Mouse (Mus musculus) liver, postnatal 0 days (tissue): Measurements from ENCODE around the gene Pdcd6ip. TPM values are rescaled to one million over a fixed set of nuclear protein-coding genes. Genes with fewer than 3 reads are reported as not detected.
"Not testable (repeated sequence)": the region's sequence is repeated elsewhere in the genome, so short reads cannot be mapped to it uniquely, and the experiment has no call there.

Experiments
- ATAC-seq: fragments of 200-750 bp; cut with Nextera tagmentation; 2 replicates; pipeline ENCODE4 v1.8.0; 2017; ENCODE audit warnings: mild to moderate bottlenecking, moderate library complexity
- DNase-seq: peaks from one replicate; pipeline ENCODE4 v3.0.0-alpha.2; 2016
- H3K27ac ChIP-seq: fragments of 300-500 bp; sonication (generic); 2 replicates; pipeline ENCODE4 v1.5.1; 2014; ENCODE audit warnings: antibody characterized with exemption, moderate library complexity, mild to moderate bottlenecking, low read depth
- H3K27me3 ChIP-seq: fragments of 300-500 bp; sonication (generic); 2 replicates; pipeline ENCODE4 v1.6.1; 2014; ENCODE audit warnings: low read length, control low read depth, mixed read lengths; ENCODE audit not compliant: insufficient read depth
- H3K36me3 ChIP-seq: fragments of 300-500 bp; sonication (generic); replicated peaks from 2 replicates; pipeline ENCODE4 v1.6.1; 2014; ENCODE audit warnings: mild to moderate bottlenecking, control low read depth, low read length, moderate library complexity, mixed read lengths; ENCODE audit not compliant: insufficient read depth
- H3K4me1 ChIP-seq: fragments of 300-500 bp; sonication (generic); 2 replicates; pipeline ENCODE4 v1.6.1; 2014; ENCODE audit warnings: antibody characterized with exemption, mild to moderate bottlenecking, control low read depth; ENCODE audit not compliant: insufficient read depth
- H3K4me2 ChIP-seq: fragments of 300-500 bp; sonication (generic); 2 replicates; pipeline ENCODE4 v1.6.1; 2014; ENCODE audit warnings: low read depth, mild to moderate bottlenecking, low read length, moderate library complexity, mixed read lengths
- H3K4me3 ChIP-seq: fragments of 300-500 bp; sonication (generic); 2 replicates; pipeline ENCODE4 v1.5.1; 2014; ENCODE audit warnings: low read depth, low read length
- H3K9ac ChIP-seq: fragments of 300-500 bp; sonication (generic); replicated peaks from 2 replicates; pipeline ENCODE4 v1.6.1; 2014; ENCODE audit warnings: mild to moderate bottlenecking, moderate library complexity
- H3K9me3 ChIP-seq: fragments of 300-500 bp; sonication (generic); 2 replicates; pipeline ENCODE4 v1.6.1; 2016; ENCODE audit warnings: mild to moderate bottlenecking, control low read depth, low read length, mixed read lengths
- CTCF ChIP-seq: sonication (generic); IDR thresholded peaks from 2 replicates; pipeline ENCODE4 v1.5.1; 2016; ENCODE audit warnings: antibody characterized with exemption, low read depth
- EP300 ChIP-seq: IDR thresholded peaks from 2 replicates; pipeline ENCODE4 v1.6.1; 2016; ENCODE audit warnings: antibody characterized with exemption, low read depth, mild to moderate bottlenecking
- WGBS: fragments of 180-500 bp; shearing (Covaris S2); extraction: QIAGEN DNeasy Blood & Tissue Kit; methylation state at CpG from one replicate; pipeline ENCODE4 v1.1.7; 2014; ENCODE audit not compliant: insufficient replicate concordance; 5-methylcytosine and 5-hydroxymethylcytosine counted together
- polyA plus RNA-seq: library from polyadenylated mRNA; unstranded; fragments of >200 nt; fragmentation: Nextera tagmentation; extraction: Ambion mirVana; gene quantifications from 2 replicates; pipeline ENCODE4 v1.2.1, GENCODE M21; 2015

Pdcd6ip gene
- polyA plus RNA-seq, 1 experiment from 2014 or later, result 26.8 TPM

- Histone ChIP-seq H3K4me1 (no peaks in the 10 kb centered on the region), H3K4me2 (no peak overlapping the region), H3K36me3 (no peaks in the 10 kb centered on the region), H3K9me3 (no peaks in the 10 kb centered on the region), H3K4me3 (no peak overlapping the region), H3K27me3 (no peaks in the 10 kb centered on the region), H3K27ac (no peak overlapping the region), H3K9ac (no peak overlapping the region)
- no peak for TF ChIP-seq CTCF
- TF ChIP-seq EP300, result no peak
- ATAC-seq (no peak), DNase-seq (no peak)
- 68% methylated on average over 18 of the region's 18 CpGs for WGBS
These were observed 19.1 kb upstream of the Pdcd6ip start for GRCm38 (mm10) chr9:113726991-113727680.

GRCm38 (mm10) chr9:113726131-113726530 is 18.1 kb upstream of the Pdcd6ip start:
- 62% methylated on average over 3 of the region's 3 CpGs for WGBS
- no peak for DNase-seq
- no peaks in the 10 kb centered on the region for H3K27me3 ChIP-seq
- H3K9me3 ChIP-seq, result no peaks in the 10 kb centered on the region
- no peaks in the 10 kb centered on the region for H3K4me1 ChIP-seq
- no peak overlapping the region for H3K9ac ChIP-seq
- no peaks in the 10 kb centered on the region for H3K36me3 ChIP-seq
- H3K4me3 ChIP-seq, result no peak overlapping the region
- ATAC-seq, result no peak
- TF ChIP-seq EP300 (no peak), CTCF (no peak)
- no peak overlapping the region for H3K4me2 ChIP-seq
- H3K27ac ChIP-seq, result no peak overlapping the region

- not testable (repeated sequence) for H3K4me1 ChIP-seq, DNase-seq, H3K27me3 ChIP-seq, H3K9me3 ChIP-seq, H3K9ac ChIP-seq, H3K36me3 ChIP-seq, ATAC-seq, H3K27ac ChIP-seq, H3K4me2 ChIP-seq, H3K4me3 ChIP-seq
- WGBS, result 65% methylated on average over 5 of the region's 5 CpGs
These were observed 17.6 kb upstream of the Pdcd6ip start for GRCm38 (mm10) chr9:113725609-113726008.

GRCm38 (mm10) chr9:113724646-113725045 is 16.6 kb upstream of the Pdcd6ip start:
- Histone ChIP-seq H3K4me1 (no peaks in the 10 kb centered on the region), H3K27me3 (no peaks in the 10 kb centered on the region), H3K9me3 (no peaks in the 10 kb centered on the region), H3K36me3 (no peaks in the 10 kb centered on the region), H3K9ac (no peak overlapping the region), H3K4me3 (no peak overlapping the region), H3K27ac (no peak overlapping the region), H3K4me2 (0 out of 2 replicates have a peak overlapping the region, but pooled peaks have one; percentile 1)
- DNase-seq (no peak), ATAC-seq (no peak)
- TF ChIP-seq CTCF, result no peak
- WGBS, result 74% methylated on average over 15 of the region's 15 CpGs

GRCm38 (mm10) chr9:113719063-113719462 is 11.0 kb upstream of the Pdcd6ip start:
- DNase-seq (no peak), ATAC-seq (no peak)
- WGBS, result 51% methylated on average over 5 of the region's 5 CpGs

GRCm38 (mm10) chr9:113710871-113711270 is 2.8 kb upstream of the Pdcd6ip start:
- H3K4me3 ChIP-seq, result no peak overlapping the region
- ATAC-seq (no peak), DNase-seq (no peak)
- H3K9me3 ChIP-seq, result no peaks in the 10 kb centered on the region
- H3K9ac ChIP-seq, result no peak overlapping the region
- WGBS, result 83% methylated on average over 12 of the region's 12 CpGs
- no peak overlapping the region for H3K4me2 ChIP-seq
- no peaks in the 10 kb centered on the region for H3K27me3 ChIP-seq
- no peak for TF ChIP-seq CTCF
- TF ChIP-seq EP300, result no peak
- no peak overlapping the region for H3K27ac ChIP-seq
- no peaks in the 10 kb centered on the region for H3K36me3 ChIP-seq
- H3K4me1 ChIP-seq, result peaks cover 13% of the 10 kb centered on the region

More at GRCm38 (mm10) chr9:113719063-113719462, 11.0 kb upstream of the Pdcd6ip start:
- H3K27ac ChIP-seq, result no peak overlapping the region
- H3K9me3 ChIP-seq, result no peaks in the 10 kb centered on the region
- no peak overlapping the region for H3K4me2 ChIP-seq
- H3K9ac ChIP-seq, result no peak overlapping the region
- no peak for TF ChIP-seq EP300
- TF ChIP-seq CTCF, result peak; percentile 69
- H3K4me3 ChIP-seq, result no peak overlapping the region
- H3K4me1 ChIP-seq, result no peaks in the 10 kb centered on the region
- no peaks in the 10 kb centered on the region for H3K27me3 ChIP-seq
- H3K36me3 ChIP-seq, result no peaks in the 10 kb centered on the region
